Mouse (Mus musculus): ENCODE results near the gene Zfp687.
"Not testable (repeated sequence)": the region's sequence is repeated elsewhere in the genome, so short reads cannot be mapped to it uniquely, and the experiment has no call there.

Zfp687 gene

GRCm38 (mm10) chr3:95015337-95015872 is at the start of gene Zfp687:
Gene Zfp687, minus strand, starts transcription at chr3:95015448.
- peak; percentile 98 for DNase-seq (ENCODE audit: low read depth)

- no peak for DNase-seq (ENCODE audit: low read depth)
Observed at GRCm38 (mm10) chr3:95063741-95064140, 48.5 kb upstream of the Zfp687 start.

- DNase-seq (ENCODE audit: low read depth): no peak
Observed at GRCm38 (mm10) chr3:95058078-95058477, 42.8 kb upstream of the Zfp687 start.

GRCm38 (mm10) chr3:95056275-95056674 is 41.0 kb upstream of the Zfp687 start:
- DNase-seq (ENCODE audit: low read depth): no peak

- DNase-seq (ENCODE audit: low read depth): peak; percentile 60
Observed at GRCm38 (mm10) chr3:95054481-95055260, 39.4 kb upstream of the Zfp687 start.

DNA sequence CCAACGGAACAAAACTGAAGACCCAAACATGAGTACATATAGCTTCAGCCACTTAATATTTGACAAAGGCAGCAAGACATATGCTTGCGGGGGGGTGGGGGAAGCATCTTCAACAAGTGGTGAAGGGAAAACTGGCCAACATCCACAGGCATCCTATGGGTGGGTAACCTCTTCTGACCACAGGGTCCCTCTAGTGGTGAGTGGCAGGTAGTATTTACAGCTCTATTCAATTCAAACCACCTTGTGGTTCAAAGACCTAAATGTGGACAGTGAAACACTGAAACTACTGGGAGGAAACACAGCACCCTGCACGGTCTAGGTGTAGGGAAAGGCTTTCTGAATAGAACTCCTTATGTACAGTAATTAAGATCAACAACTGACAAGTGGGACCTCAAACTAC is 38.5 kb upstream of the Zfp687 start:
- peak; percentile 63 for DNase-seq (ENCODE audit: low read depth)

GRCm38 (mm10) chr3:95052959-95053358 is 37.7 kb upstream of the Zfp687 start:
- DNase-seq (ENCODE audit: low read depth): peak; percentile 68

DNA sequence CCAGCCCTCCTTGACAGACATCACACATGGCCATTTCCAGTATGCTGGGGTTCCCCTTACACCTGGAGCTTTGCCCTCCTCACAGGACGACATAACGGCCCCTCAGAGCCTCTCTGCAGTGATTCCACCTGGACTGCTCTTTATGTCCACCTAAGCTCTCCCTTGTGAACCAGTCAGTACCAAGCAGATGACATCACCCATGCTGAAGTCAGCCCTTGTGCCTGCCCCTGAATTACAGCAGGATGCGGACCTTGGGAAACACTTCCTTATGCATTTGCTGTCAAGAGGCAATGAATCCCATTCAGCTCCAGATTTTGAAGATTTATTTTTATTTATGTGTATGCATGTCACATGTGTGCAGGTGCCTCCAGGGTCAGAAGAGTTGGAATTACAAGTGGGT is 32.7 kb upstream of the Zfp687 start:
- no peak for DNase-seq (ENCODE audit: low read depth)

DNA sequence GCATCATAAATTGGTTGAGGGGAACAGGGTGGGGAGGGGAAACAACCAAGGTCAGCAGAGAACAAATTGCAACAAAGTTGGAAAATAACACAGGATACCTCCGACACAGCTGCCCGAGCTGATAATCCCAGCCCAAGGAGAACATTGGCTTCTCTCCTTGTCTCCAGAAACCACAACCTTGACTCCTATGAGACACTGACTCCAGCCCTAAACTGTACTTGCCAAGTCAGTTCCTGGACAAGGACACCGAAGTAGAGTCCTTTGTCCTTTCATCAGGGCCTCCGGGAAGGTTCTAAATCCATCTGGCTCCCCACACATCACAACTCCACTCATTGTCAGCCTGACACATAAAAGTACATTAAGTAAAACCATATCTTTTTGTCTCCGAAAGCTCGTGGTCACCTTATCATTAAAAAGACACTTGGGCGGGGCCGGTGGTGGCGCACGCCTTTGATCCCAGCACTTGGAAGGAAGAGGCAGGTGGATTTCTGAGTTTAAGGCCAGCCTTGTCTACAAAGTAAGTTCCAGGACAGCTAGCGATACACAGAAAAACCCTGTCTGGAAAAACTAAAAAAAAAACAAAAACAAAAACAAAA is 31.3 kb upstream of the Zfp687 start:
- peak; percentile 62 for DNase-seq (ENCODE audit: low read depth)

DNA sequence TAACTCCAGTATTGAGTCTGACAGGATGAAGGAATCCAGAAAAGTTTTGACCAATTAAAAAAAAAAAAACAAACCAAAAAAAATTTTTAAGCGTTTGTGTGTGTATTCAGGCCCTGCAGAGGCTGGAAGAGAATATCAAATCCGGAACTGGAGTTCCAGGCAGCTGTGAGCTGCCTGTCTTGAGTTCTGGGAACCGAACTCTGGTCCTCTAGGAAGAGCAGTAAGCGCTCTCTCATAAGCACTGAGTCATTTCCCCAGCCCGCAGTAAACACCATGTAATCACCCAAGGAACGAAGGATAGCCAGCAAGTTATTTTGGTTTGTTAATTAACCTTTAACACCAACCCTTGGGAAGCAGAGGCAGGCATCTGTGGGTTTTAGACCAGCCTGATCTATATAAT is 28.0 kb upstream of the Zfp687 start:
- DNase-seq (ENCODE audit: low read depth): no peak

- DNase-seq (ENCODE audit: low read depth): no peak
Observed at GRCm38 (mm10) chr3:95042838-95043229, 27.6 kb upstream of the Zfp687 start.

DNA sequence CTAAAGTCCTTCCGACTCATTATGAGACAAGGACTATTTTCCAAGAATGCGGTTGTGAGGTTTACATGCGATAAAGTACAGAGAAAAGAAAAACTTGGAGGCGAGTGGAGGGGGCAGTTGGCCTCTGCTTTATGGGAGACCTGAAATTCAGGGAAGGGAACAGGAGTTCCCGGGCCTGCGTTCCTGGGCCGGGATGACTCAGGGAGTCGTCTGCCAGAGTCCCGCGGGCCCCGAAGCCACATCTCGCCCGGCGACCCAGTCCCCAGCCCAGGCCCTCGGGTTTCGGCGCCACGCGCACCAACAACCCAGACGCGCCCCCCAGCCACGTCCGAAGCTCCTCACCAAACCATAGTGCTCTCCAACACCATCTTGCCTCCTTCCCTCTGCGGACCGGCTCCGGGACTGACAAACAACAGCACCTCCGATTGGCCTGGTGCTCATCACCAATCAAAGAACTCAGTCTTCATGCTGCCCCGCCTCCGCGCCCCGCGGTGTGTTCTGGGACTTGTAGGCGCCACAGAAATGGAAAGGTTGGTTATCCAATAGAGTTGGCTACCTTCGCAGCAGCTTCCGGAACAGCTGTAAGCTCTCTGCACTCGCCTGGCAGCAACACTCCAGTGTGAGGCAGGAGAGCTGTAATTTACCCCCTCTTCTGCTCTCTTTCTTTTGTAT is 27.1 kb upstream of the Zfp687 start, which contains the start of gene Psmd4:
Psmd4 (minus strand) TSS at position 449 of the 672 bp plus-strand sequence.
- DNase-seq (ENCODE audit: low read depth): peak; percentile 98

DNA sequence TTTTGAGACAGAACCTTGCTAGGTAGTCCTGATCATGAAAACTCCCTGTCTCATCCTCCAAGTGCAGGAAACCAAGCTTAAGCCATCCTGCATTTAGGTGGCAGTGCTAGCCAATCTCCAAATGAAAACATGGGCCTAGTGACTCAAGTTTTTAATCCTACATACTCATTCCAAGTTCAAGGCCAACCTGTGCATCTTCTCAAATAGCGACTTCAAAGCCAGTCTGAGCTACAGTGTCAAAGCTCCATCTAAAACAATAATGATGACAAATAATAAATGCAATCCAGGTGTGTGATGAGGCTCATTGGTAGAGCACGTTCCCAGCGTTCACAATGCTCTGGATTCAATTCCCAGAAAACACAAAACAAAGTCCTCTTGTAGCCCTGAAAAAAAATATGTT is 26.4 kb upstream of the Zfp687 start:
- DNase-seq (ENCODE audit: low read depth): no peak

DNA sequence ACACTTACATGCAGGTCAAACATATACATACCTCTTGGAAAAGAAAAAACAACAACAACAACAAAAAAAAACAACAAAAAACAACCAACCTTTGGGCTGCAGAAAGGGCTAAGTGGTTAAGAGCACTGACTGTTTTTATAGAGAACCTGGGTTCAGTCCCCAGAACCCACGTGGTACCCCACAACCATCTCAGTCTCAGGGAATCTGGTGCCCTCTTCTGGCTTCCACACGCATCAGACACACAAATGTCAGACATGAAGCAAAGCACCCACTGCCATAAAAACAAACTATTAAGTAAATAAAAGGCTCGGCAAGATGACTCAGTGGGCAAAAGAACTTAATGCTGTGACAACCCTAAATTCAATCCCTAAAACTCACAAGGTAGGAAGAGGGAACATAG is 14.7 kb upstream of the Zfp687 start:
- DNase-seq (ENCODE audit: low read depth): no peak

GRCm38 (mm10) chr3:95029291-95029827 is 14.1 kb upstream of the Zfp687 start:
- not testable (repeated sequence) for DNase-seq (ENCODE audit: low read depth)

DNA sequence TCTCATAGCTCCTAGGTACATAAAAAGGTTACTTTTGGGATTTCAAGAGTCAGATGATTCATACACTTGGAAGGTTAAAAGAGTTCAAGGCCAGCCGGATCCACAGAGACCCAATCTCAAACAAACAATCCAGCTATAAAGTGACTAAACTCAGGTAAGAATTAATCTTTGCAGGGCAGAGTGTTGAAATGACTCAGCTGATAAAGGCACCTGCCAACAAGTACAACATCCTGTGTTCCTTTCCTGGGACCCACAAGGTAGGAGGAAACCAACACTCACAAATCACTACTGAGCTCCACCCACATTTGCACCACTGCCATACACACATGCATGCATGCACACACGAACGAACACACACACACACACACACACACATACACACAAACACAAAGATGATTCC is 13.4 kb upstream of the Zfp687 start:
- DNase-seq (ENCODE audit: low read depth): no peak

GRCm38 (mm10) chr3:95027701-95028100 is 12.5 kb upstream of the Zfp687 start:
- DNase-seq (ENCODE audit: low read depth): no peak

GRCm38 (mm10) chr3:95027057-95027645 is 11.9 kb upstream of the Zfp687 start:
- DNase-seq (ENCODE audit: low read depth): no peak

GRCm38 (mm10) chr3:95025202-95025601 is 10.0 kb upstream of the Zfp687 start:
- no peak for DNase-seq (ENCODE audit: low read depth)

DNA sequence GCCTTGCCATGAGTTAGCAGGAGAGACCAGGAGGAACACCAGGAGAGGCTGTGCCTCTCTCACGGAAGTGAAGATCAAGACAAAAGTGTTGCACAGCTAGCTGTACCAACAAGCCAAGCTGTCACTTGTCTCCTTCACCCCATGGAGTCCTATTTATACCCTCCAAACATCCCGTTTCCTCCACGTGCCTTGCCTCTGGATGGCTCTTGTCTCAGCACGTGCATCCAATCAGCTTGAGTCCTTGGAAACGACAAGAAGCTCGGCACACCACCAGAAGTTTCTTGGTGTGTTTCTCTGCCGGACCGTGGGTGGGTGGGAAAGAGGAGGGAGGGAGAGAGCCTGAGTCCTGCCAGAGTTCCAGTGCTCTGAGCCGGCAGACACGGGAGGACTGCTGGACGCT is 9.3 kb upstream of the Zfp687 start:
- DNase-seq (ENCODE audit: low read depth): no peak

GRCm38 (mm10) chr3:95020956-95021355 is 5.7 kb upstream of the Zfp687 start:
- not testable (repeated sequence) for DNase-seq (ENCODE audit: low read depth)

- DNase-seq (ENCODE audit: low read depth): no peak
Observed at GRCm38 (mm10) chr3:95018741-95019140, 3.5 kb upstream of the Zfp687 start.
